Mouse (Mus musculus) limb, embryonic 15.5 days (tissue): ENCODE data around the gene Banf2. TPM values are rescaled to one million over a fixed set of nuclear protein-coding genes. Genes with fewer than 3 reads are reported as not detected.

Source experiments
- ATAC-seq: fragments of 200-750 bp; cut with Nextera tagmentation; 2 replicates; pipeline ENCODE4 v1.8.0; 2017; ENCODE audit warnings: low read depth, moderate TSS enrichment; ENCODE audit not compliant: insufficient number of reproducible peaks, low FRiP score, low TSS enrichment
- H3K27ac ChIP-seq: fragments of 300-500 bp; sonication (generic); 2 replicates; pipeline ENCODE4 v1.5.1; 2015; ENCODE audit warnings: moderate library complexity, mild to moderate bottlenecking, inconsistent platforms
- H3K27me3 ChIP-seq: fragments of 300-500 bp; sonication (generic); 2 replicates; pipeline ENCODE4 v1.6.1; 2015; ENCODE audit warnings: inconsistent platforms
- H3K36me3 ChIP-seq: fragments of 300-500 bp; sonication (generic); 2 replicates; pipeline ENCODE4 v1.6.1; 2015; ENCODE audit warnings: inconsistent platforms
- H3K4me1 ChIP-seq: fragments of 300-500 bp; sonication (generic); 2 replicates; pipeline ENCODE4 v1.6.1; 2015; ENCODE audit warnings: inconsistent platforms
- H3K4me2 ChIP-seq: fragments of 300-500 bp; sonication (generic); 2 replicates; pipeline ENCODE4 v1.6.1; 2015; ENCODE audit warnings: mild to moderate bottlenecking, inconsistent platforms
- H3K4me3 ChIP-seq: fragments of 300-500 bp; sonication (generic); 2 replicates; pipeline ENCODE4 v1.5.1; 2015; ENCODE audit warnings: mild to moderate bottlenecking, inconsistent platforms
- H3K9ac ChIP-seq: fragments of 300-500 bp; sonication (generic); 2 replicates; pipeline ENCODE4 v1.6.1; 2015; ENCODE audit warnings: inconsistent platforms
- H3K9me3 ChIP-seq: fragments of 300-500 bp; sonication (generic); 2 replicates; pipeline ENCODE4 v1.6.1; 2016; ENCODE audit warnings: inconsistent platforms
- WGBS: fragments of 180-500 bp; shearing (Covaris S2); methylation state at CpG from one replicate; pipeline ENCODE4 v1.1.7; 2015; 5-methylcytosine and 5-hydroxymethylcytosine counted together
- polyA plus RNA-seq: library from polyadenylated mRNA; unstranded; fragments of >200 nt; fragmentation: Nextera tagmentation; extraction: Ambion mirVana; gene quantifications from 2 replicates; pipeline ENCODE4 v1.2.1, GENCODE M21; 2015

Banf2 gene
- not detected in 2 replicates for polyA plus RNA-seq

- no peak for ATAC-seq
- H3K36me3 ChIP-seq: no peaks in the 10 kb centered on the region
- H3K4me2 ChIP-seq: no peak within 1 kb of the TSS
- H3K9me3 ChIP-seq: no peaks in the 10 kb centered on the region
- no peaks in the 10 kb centered on the region for H3K27me3 ChIP-seq
- no peak within 1 kb of the TSS for H3K4me3 ChIP-seq
- 88% methylated on average over 2 of the region's 2 CpGs for WGBS
- no peak within 1 kb of the TSS for H3K9ac ChIP-seq
- H3K4me1 ChIP-seq: no peaks in the 10 kb centered on the region
- no peak within 1 kb of the TSS for H3K27ac ChIP-seq
Observed at GRCm38 (mm10) chr2:144032664-144033063, at the start of gene Banf2. Gene Banf2 (plus strand): TSS chr2:144033059.

GRCm38 (mm10) chr2:143983482-143983881 lies 49.4 kb upstream of the Banf2 start:
- Histone ChIP-seq H3K9me3 (no peaks in the 10 kb centered on the region), H3K4me1 (peaks cover 10% of the 10 kb centered on the region; the same call in 1 of the 2 replicates), H3K36me3 (peaks cover 58% of the 10 kb centered on the region), H3K27ac (no peak overlapping the region), H3K4me3 (no peak overlapping the region), H3K4me2 (no peak overlapping the region), H3K9ac (no peak overlapping the region), H3K27me3 (no peaks in the 10 kb centered on the region)
- no peak for ATAC-seq
- 57% methylated on average over 2 of the region's 2 CpGs for WGBS

GRCm38 (mm10) chr2:143987485-143987884 lies 45.4 kb upstream of the Banf2 start:
- Histone ChIP-seq H3K4me3 (no peak overlapping the region), H3K4me2 (no peak overlapping the region), H3K27ac (no peak overlapping the region), H3K4me1 (peaks cover 28% of the 10 kb centered on the region; the same call in 1 of the 2 replicates), H3K9me3 (no peaks in the 10 kb centered on the region), H3K9ac (no peak overlapping the region), H3K36me3 (peaks cover 50% of the 10 kb centered on the region), H3K27me3 (no peaks in the 10 kb centered on the region)
- WGBS: 76% methylated on average over 2 of the region's 2 CpGs
- no peak for ATAC-seq

GRCm38 (mm10) chr2:143988016-143988415 lies 44.8 kb upstream of the Banf2 start:
- Histone ChIP-seq H3K9me3 (no peaks in the 10 kb centered on the region), H3K4me1 (peaks cover 26% of the 10 kb centered on the region; the same call in 1 of the 2 replicates), H3K27ac (no peak overlapping the region), H3K4me2 (no peak overlapping the region), H3K4me3 (no peak overlapping the region), H3K36me3 (peaks cover 49% of the 10 kb centered on the region), H3K27me3 (no peaks in the 10 kb centered on the region), H3K9ac (no peak overlapping the region)
- 90% methylated on average over 3 of the region's 3 CpGs for WGBS
- ATAC-seq: no peak

GRCm38 (mm10) chr2:143990997-143991396 lies 41.9 kb upstream of the Banf2 start:
- 0 out of 2 replicates have a peak, but pooled peaks cover 18% of the 10 kb centered on the region for H3K4me1 ChIP-seq
- no peak for ATAC-seq
- WGBS: 57% methylated on average over 1 of the region's 1 CpGs
- H3K36me3 ChIP-seq: peaks cover 23% of the 10 kb centered on the region
- no peak overlapping the region for H3K4me3 ChIP-seq
- no peak overlapping the region for H3K4me2 ChIP-seq
- no peaks in the 10 kb centered on the region for H3K9me3 ChIP-seq
- no peak overlapping the region; the same call in 1 of the 2 replicates for H3K27ac ChIP-seq
- H3K9ac ChIP-seq: no peak overlapping the region
- H3K27me3 ChIP-seq: no peaks in the 10 kb centered on the region

- ATAC-seq: no peak
- H3K27ac ChIP-seq: no peak overlapping the region
- WGBS: 82% methylated on average over 7 of the region's 7 CpGs
Observed at GRCm38 (mm10) chr2:143991964-143992672, 40.7 kb upstream of the Banf2 start.

GRCm38 (mm10) chr2:143992977-143993376 lies 39.9 kb upstream of the Banf2 start:
- Histone ChIP-seq H3K27me3 (no peaks in the 10 kb centered on the region), H3K4me3 (no peak overlapping the region), H3K9ac (no peak overlapping the region), H3K9me3 (no peaks in the 10 kb centered on the region), H3K4me2 (no peak overlapping the region), H3K4me1 (0 out of 2 replicates have a peak, but pooled peaks cover 18% of the 10 kb centered on the region), H3K36me3 (peaks cover 11% of the 10 kb centered on the region), H3K27ac (no peak overlapping the region)
- ATAC-seq: no peak
- WGBS: 70% methylated on average over 1 of the region's 1 CpGs

More at GRCm38 (mm10) chr2:143991964-143992672, 40.7 kb upstream of the Banf2 start:
- 0 out of 2 replicates have a peak, but pooled peaks cover 18% of the 10 kb centered on the region for H3K4me1 ChIP-seq
- no peak overlapping the region for H3K4me2 ChIP-seq
- H3K27me3 ChIP-seq: no peaks in the 10 kb centered on the region
- peaks cover 20% of the 10 kb centered on the region for H3K36me3 ChIP-seq
- no peak overlapping the region for H3K9ac ChIP-seq
- H3K9me3 ChIP-seq: no peaks in the 10 kb centered on the region
- H3K4me3 ChIP-seq: no peak overlapping the region

GRCm38 (mm10) chr2:144002229-144002984 lies 30.5 kb upstream of the Banf2 start:
- WGBS: 76% methylated on average over 5 of the region's 5 CpGs
- no peak overlapping the region for H3K4me2 ChIP-seq
- H3K4me1 ChIP-seq: peaks cover 29% of the 10 kb centered on the region

GRCm38 (mm10) chr2:144003544-144003943 lies 29.3 kb upstream of the Banf2 start:
- Histone ChIP-seq H3K36me3 (peaks cover 5% of the 10 kb centered on the region), H3K9me3 (no peaks in the 10 kb centered on the region), H3K4me2 (no peak overlapping the region), H3K4me1 (peaks cover 37% of the 10 kb centered on the region), H3K9ac (no peak overlapping the region), H3K27ac (no peak overlapping the region), H3K27me3 (no peaks in the 10 kb centered on the region), H3K4me3 (no peak overlapping the region)
- WGBS: 60% methylated on average over 2 of the region's 2 CpGs
- ATAC-seq: no peak

More at GRCm38 (mm10) chr2:144002229-144002984, 30.5 kb upstream of the Banf2 start:
- Histone ChIP-seq H3K9ac (no peak overlapping the region), H3K27me3 (no peaks in the 10 kb centered on the region), H3K4me3 (no peak overlapping the region), H3K36me3 (peaks cover 8% of the 10 kb centered on the region), H3K9me3 (no peaks in the 10 kb centered on the region), H3K27ac (no peak overlapping the region)
- no peak for ATAC-seq

GRCm38 (mm10) chr2:144005166-144005955 lies 27.5 kb upstream of the Banf2 start:
- Histone ChIP-seq H3K9ac (no peak overlapping the region), H3K36me3 (peaks cover 7% of the 10 kb centered on the region), H3K27me3 (no peaks in the 10 kb centered on the region), H3K4me3 (no peak overlapping the region), H3K4me1 (peaks cover 49% of the 10 kb centered on the region), H3K9me3 (no peaks in the 10 kb centered on the region), H3K27ac (no peak overlapping the region; the same call in 1 of the 2 replicates), H3K4me2 (no peak overlapping the region)
- no peak for ATAC-seq
- WGBS: 59% methylated on average over 6 of the region's 6 CpGs

GRCm38 (mm10) chr2:144006686-144007085 lies 26.2 kb upstream of the Banf2 start:
- no peaks in the 10 kb centered on the region for H3K27me3 ChIP-seq
- no peak for ATAC-seq
- no peak overlapping the region for H3K4me2 ChIP-seq
- WGBS: 73% methylated on average over 6 of the region's 6 CpGs
- no peak overlapping the region for H3K27ac ChIP-seq
- H3K9me3 ChIP-seq: no peaks in the 10 kb centered on the region
- H3K9ac ChIP-seq: no peak overlapping the region
- H3K4me1 ChIP-seq: peaks cover 49% of the 10 kb centered on the region
- H3K4me3 ChIP-seq: no peak overlapping the region
- H3K36me3 ChIP-seq: peaks cover 7% of the 10 kb centered on the region
